In the genomic region with DNA sequence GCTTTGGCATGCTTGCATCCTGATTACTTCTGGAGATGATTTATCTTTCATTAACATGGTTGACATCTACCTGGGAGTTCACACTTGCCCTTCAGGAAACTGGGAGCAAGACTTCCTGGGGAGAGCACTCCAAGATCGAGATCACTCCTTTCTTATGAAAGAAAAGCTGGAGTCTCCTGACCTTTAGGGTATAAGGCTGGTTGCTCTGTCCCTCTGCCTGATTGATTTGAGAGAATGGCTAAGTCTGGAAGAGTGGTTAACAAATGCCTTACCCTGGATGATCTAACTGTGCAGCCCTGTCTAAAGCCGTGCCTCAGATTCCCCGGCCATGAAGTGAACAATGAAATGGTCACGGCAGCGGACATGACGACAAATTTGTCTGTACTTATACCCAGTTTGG, we compare ENCODE assay signal across 34 mouse cellular contexts.
"Had no signal": no experiment of that assay in that cellular context is flagged by ENCODE, and none has a peak within 500 bp of the region (broad histone marks: within the 10 kb centered on the region; RNA-seq: fewer than 3 reads in every experiment).

No protein-coding gene starts in this region.

- H3K9ac ChIP-seq: heart, embryonic 12.5 days; heart, embryonic 13.5 days; heart, embryonic 15.5 days; hindbrain, embryonic 12.5 days; hindbrain, embryonic 13.5 days; hindbrain, embryonic 14.5 days; hindbrain, embryonic 15.5 days; intestine, embryonic 15.5 days; kidney, embryonic 15.5 days had no signal

- H3K4me3 ChIP-seq: heart, embryonic 12.5 days; heart, embryonic 13.5 days; heart, embryonic 15.5 days; hindbrain, embryonic 10.5 days; hindbrain, embryonic 12.5 days; hindbrain, embryonic 13.5 days; hindbrain, embryonic 15.5 days; intestine, embryonic 15.5 days; kidney, embryonic 15.5 days; layer of hippocampus, adult 2 months; left cerebral cortex, adult 2 months had no signal

- H3K36me3 ChIP-seq: heart, embryonic 12.5 days; heart, embryonic 13.5 days; heart, embryonic 15.5 days; hindbrain, embryonic 10.5 days; hindbrain, embryonic 12.5 days; hindbrain, embryonic 13.5 days; hindbrain, embryonic 15.5 days; intestine, embryonic 15.5 days; kidney, embryonic 15.5 days had no signal

- H3K9me3 ChIP-seq: heart, embryonic 12.5 days; heart, embryonic 13.5 days; heart, embryonic 15.5 days; hindbrain, embryonic 10.5 days; hindbrain, embryonic 12.5 days; hindbrain, embryonic 13.5 days; hindbrain, embryonic 15.5 days; intestine, embryonic 15.5 days; kidney, embryonic 15.5 days had no signal

- H3K4me1 ChIP-seq: heart, embryonic 12.5 days; heart, embryonic 13.5 days; heart, embryonic 15.5 days; hindbrain, embryonic 10.5 days; hindbrain, embryonic 12.5 days; hindbrain, embryonic 13.5 days; hindbrain, embryonic 15.5 days; intestine, embryonic 15.5 days; kidney, embryonic 15.5 days had no signal

- H3K4me2 ChIP-seq: heart, embryonic 12.5 days; heart, embryonic 13.5 days; heart, embryonic 15.5 days; hindbrain, embryonic 12.5 days; hindbrain, embryonic 13.5 days; hindbrain, embryonic 14.5 days; hindbrain, embryonic 15.5 days; intestine, embryonic 15.5 days; kidney, embryonic 15.5 days had no signal

- H3K27ac ChIP-seq: heart, embryonic 13.5 days; heart, embryonic 15.5 days; hindbrain, embryonic 10.5 days; hindbrain, embryonic 12.5 days; hindbrain, embryonic 13.5 days; hindbrain, embryonic 14.5 days; hindbrain, embryonic 15.5 days; hindbrain, postnatal 0 days; intestine, embryonic 15.5 days; kidney, embryonic 15.5 days; kidney, postnatal 0 days; layer of hippocampus, adult 2 months; left cerebral cortex, adult 2 months had no signal

- DNase-seq: heart, postnatal 10 days; heart, postnatal 14 days; heart, postnatal 36 days; heart, postnatal 4 days; kidney, adult 11 months; kidney, adult 18-20 months; kidney, adult 2 months; kidney, adult 8-10 months; kidney, adult 9 months; kidney, postnatal 10 days; kidney, postnatal 14 days; kidney, postnatal 25 days; kidney, postnatal 36 days; kidney, postnatal 4 days; layer of hippocampus, adult 9-11 months; layer of hippocampus, postnatal 36 days had no signal

- ATAC-seq: hindbrain, embryonic 16.5 days; hindbrain, postnatal 0 days; inflammation-experienced regulatory T-cells, adult 6 months; intestine, embryonic 15.5 days; intestine, embryonic 16.5 days; intestine, postnatal 0 days had no signal

- H3K27me3 ChIP-seq: heart, embryonic 12.5 days; heart, embryonic 13.5 days; heart, embryonic 15.5 days; hindbrain, embryonic 12.5 days; hindbrain, embryonic 13.5 days; hindbrain, embryonic 15.5 days; intestine, embryonic 15.5 days; kidney, embryonic 15.5 days had no signal
